Comparison of ENCODE assay signal across 10 mouse cellular contexts in genomic region chr4:135246866-135247756, GRCm38 (mm10). TPM values are rescaled to one million over a fixed set of nuclear protein-coding genes. Genes with fewer than 3 reads are reported as not detected.
DNase-seq lines count a peak whose midpoint lies in the region; ATAC-seq and TF ChIP-seq lines count a peak whose summit lies in the region.
"Had no signal": no experiment of that assay in that cellular context is flagged by ENCODE, and none has a peak within 500 bp of the region (broad histone marks: within the 10 kb centered on the region; RNA-seq: fewer than 3 reads in every experiment).

No protein-coding gene starts in this region.

- 70% methylated on average over 23 of the region's 23 CpGs for WGBS in heart, embryonic 12.5 days
- WGBS in heart, embryonic 16.5 days = 62% methylated on average over 23 of the region's 23 CpGs
- 26% methylated on average over 23 of the region's 23 CpGs for WGBS in olfactory bulb, adult 2 months

- no peaks in the 10 kb centered on the region for H3K9me3 ChIP-seq in heart, embryonic 12.5 days (replicated peaks)
- peaks cover 12% of the 10 kb centered on the region for H3K9me3 ChIP-seq in megakaryocyte, embryonic 14.5 days
- 0 out of 2 replicates have a peak, but pooled peaks cover 4% of the 10 kb centered on the region for H3K9me3 ChIP-seq in heart, embryonic 16.5 days (replicated peaks; ENCODE audit: control insufficient read depth, low read length)

- H3K4me3 ChIP-seq in heart, embryonic 12.5 days = no peak overlapping the region
- peak overlapping the region; percentile 72 for H3K4me3 ChIP-seq in megakaryocyte, embryonic 14.5 days (replicated peaks)
- no peak overlapping the region for H3K4me3 ChIP-seq in heart, embryonic 16.5 days (ENCODE audit: low read length)
- H3K4me3 ChIP-seq in olfactory bulb, adult 2 months (ENCODE audit: insufficient read depth, low read depth, low read length) = no peak overlapping the region
- H3K4me3 ChIP-seq: hindbrain, embryonic 10.5 days had no signal

- peak overlapping the region; percentile 50; the same call in 1 of the 2 replicates for H3K9ac ChIP-seq in heart, embryonic 12.5 days
- H3K9ac ChIP-seq in heart, embryonic 16.5 days (ENCODE audit: low read length) = 0 out of 2 replicates have a peak overlapping the region, but pooled peaks have one; percentile 36

- no peaks in the 10 kb centered on the region for H3K27me3 ChIP-seq in heart, embryonic 12.5 days (replicated peaks)
- H3K27me3 ChIP-seq in megakaryocyte, embryonic 14.5 days (replicated peaks) = no peaks in the 10 kb centered on the region
- no peaks in the 10 kb centered on the region for H3K27me3 ChIP-seq in heart, embryonic 16.5 days (ENCODE audit: control insufficient read depth, insufficient read depth, low read length)

- H3K4me2 ChIP-seq in heart, embryonic 12.5 days = no peak overlapping the region
- no peak overlapping the region for H3K4me2 ChIP-seq in heart, embryonic 16.5 days (ENCODE audit: low read depth, low read length)

- ATAC-seq in heart, embryonic 12.5 days (ENCODE audit: insufficient number of reproducible peaks, low FRiP score) = no peak
- ATAC-seq in megakaryocyte, adult 5-6 weeks (ENCODE audit: poor library complexity, severe bottlenecking) = no peak
- ATAC-seq in heart, embryonic 16.5 days (replicated peaks; ENCODE audit: extremely low read depth, insufficient read depth, low FRiP score) = no peak

- no peak for TF ChIP-seq CTCF in olfactory bulb, adult 2 months (IDR thresholded peaks at IDR 0.05; ENCODE audit: insufficient read depth, low read depth, low read length)

- no peak for DNase-seq in heart, postnatal 14 days
- no peak for DNase-seq in adrenal gland, postnatal 10 days
- DNase-seq: right cerebral cortex, postnatal 4 days; thymus, postnatal 36 days had no signal

- intact Hi-C loops in heart, postnatal 14 days (cut with DNase I) = no loop called here

- H3K27ac ChIP-seq in heart, embryonic 12.5 days (ENCODE audit: poor library complexity, severe bottlenecking) = peak overlapping the region; percentile 3; the same call in 1 of the 2 replicates
- peak overlapping the region; percentile 53 for H3K27ac ChIP-seq in heart, embryonic 16.5 days (ENCODE audit: low read length)
- peak overlapping the region; percentile 85 for H3K27ac ChIP-seq in olfactory bulb, adult 2 months (ENCODE audit: insufficient read depth, low read depth, low read length)
- H3K27ac ChIP-seq: hindbrain, embryonic 10.5 days had no signal

- TF ChIP-seq POLR2A in olfactory bulb, adult 2 months (IDR thresholded peaks at IDR 0.05; ENCODE audit: insufficient read depth, low read depth, low read length) = no peak

- H3K36me3 ChIP-seq in heart, embryonic 12.5 days = peaks cover 13% of the 10 kb centered on the region
- peaks cover 76% of the 10 kb centered on the region for H3K36me3 ChIP-seq in megakaryocyte, embryonic 14.5 days (replicated peaks; ENCODE audit: low read length)
- H3K36me3 ChIP-seq in heart, embryonic 16.5 days (ENCODE audit: control insufficient read depth, insufficient read depth) = peaks cover 4% of the 10 kb centered on the region; the same call in 1 of the 2 replicates

- H3K4me1 ChIP-seq in heart, embryonic 12.5 days (replicated peaks) = peaks cover 68% of the 10 kb centered on the region
- H3K4me1 ChIP-seq in megakaryocyte, embryonic 14.5 days = peaks cover 100% of the 10 kb centered on the region
- peaks cover 45% of the 10 kb centered on the region for H3K4me1 ChIP-seq in heart, embryonic 16.5 days (ENCODE audit: control insufficient read depth, insufficient read depth, low read length)
- peaks cover 20% of the 10 kb centered on the region for H3K4me1 ChIP-seq in olfactory bulb, adult 2 months (ENCODE audit: control insufficient read depth, insufficient read depth, low read length)

RNA-seq across cellular contexts. Expression of gene Clic4, which starts 25.5 kb away (rescaled TPM):
- 291 and 300 TPM in 2 replicates for polyA plus RNA-seq in heart, embryonic 12.5 days (2016; fragmentation: Nextera tagmentation; extraction: Ambion mirVana)
- total RNA-seq in heart, postnatal 14 days (2021) = 100 to 1,000 TPM; 251 to 264 TPM
- polyA plus RNA-seq in megakaryocyte, embryonic 14.5 days (2012; ENCODE audit: insufficient read depth, low replicate concordance) = 19.4 and 27.6 TPM in 2 replicates
- 28.4 and 29.7 TPM in 2 replicates for total RNA-seq in megakaryocyte, adult 5-6 weeks (2015)
- 32.3 and 39.2 TPM in 2 replicates for total RNA-seq in megakaryocyte, adult 5-6 weeks (2017)
- polyA plus RNA-seq in heart, embryonic 16.5 days (2015; fragmentation: Nextera tagmentation; extraction: Ambion mirVana) = 289 and 296 TPM in 2 replicates
- not detected in 2 replicates for polyA plus RNA-seq in olfactory bulb, adult 2 months (2012; ENCODE audit: insufficient read depth, insufficient read length, low replicate concordance, missing spikeins)
- total RNA-seq in adrenal gland, postnatal 10 days (2021) = 100 to 1,000 TPM; 109 to 128 TPM

Comparison
In these comparisons a context has a peak if more than half of its experiments do, and no peak if none do; other contexts are left out.
1. H3K27ac ChIP-seq: peak in every context shown above with its lines; median percentile 85 in olfactory bulb, adult 2 months; 53 in heart, embryonic 16.5 days; 3 in heart, embryonic 12.5 days.
2. RNA of gene Clic4, which starts 25.5 kb away (polyA plus RNA-seq): 291 to 300 TPM in heart, embryonic 12.5 days and 289 to 296 TPM in heart, embryonic 16.5 days; 19.4 to 27.6 TPM in megakaryocyte, embryonic 14.5 days and not detected in olfactory bulb, adult 2 months; every median in the first group is over 10 times any median in the second.